Mouse (Mus musculus) neutrophil, adult 5-6 weeks (primary cell): ENCODE results near the gene Gng3. TPM values are rescaled to one million over a fixed set of nuclear protein-coding genes. Genes with fewer than 3 reads are reported as not detected.
"Not testable (repeated sequence)": the region's sequence is repeated elsewhere in the genome, so short reads cannot be mapped to it uniquely, and the experiment has no call there.

Experiments used
- ATAC-seq: fragments of 151-379, 151-347 bp; 2 replicates; pipeline ENCODE4 v1.8.0; 2017; ENCODE audit warnings: mild to moderate bottlenecking, moderate TSS enrichment; ENCODE audit not compliant: insufficient number of reproducible peaks, poor library complexity, low FRiP score, severe bottlenecking; ENCODE audit errors: extremely low read depth
- total RNA-seq: library from RNA; stranded (forward); fragments of 200-1000 nt; gene quantifications from 2 replicates; pipeline ENCODE4 v1.2.3, GENCODE M21; 2017

Gng3 gene
- total RNA-seq, 1 experiment from 2014 or later, result 0.23 TPM

- no peak for ATAC-seq
These were observed 11.5 kb upstream of the Gng3 start, which contains the start of gene Lrrn4cl for GRCm38 (mm10) chr19:8850402-8850901. Lrrn4cl (plus strand) TSS chr19:8850768.

DNA sequence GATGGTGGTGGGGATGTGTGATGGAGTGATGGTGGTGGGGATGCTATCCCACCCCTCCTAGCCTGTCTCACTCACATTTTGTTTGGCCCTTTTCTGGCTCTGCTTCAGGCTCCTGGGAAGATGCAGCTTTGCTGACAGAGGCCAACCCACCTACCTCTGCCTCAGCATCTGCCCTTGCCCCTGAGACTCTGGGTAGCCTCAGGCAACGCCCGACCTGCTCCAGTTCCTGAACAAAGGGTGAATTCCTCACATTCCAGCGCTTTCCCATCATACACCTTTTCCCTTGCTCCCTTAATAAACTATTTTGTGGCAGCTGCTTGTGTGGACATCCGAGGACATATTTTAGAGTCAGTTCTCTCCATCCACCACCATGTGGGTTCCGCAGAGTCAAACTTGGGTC is 9.4 kb upstream of the Gng3 start:
- ATAC-seq, result no peak

- peak; percentile 51; the same call in 1 of the 2 replicates for ATAC-seq
These were observed 5.6 kb upstream of the Gng3 start for GRCm38 (mm10) chr19:8844371-8845129.

GRCm38 (mm10) chr19:8842961-8843360 is 4.0 kb upstream of the Gng3 start:
- no peak for ATAC-seq

GRCm38 (mm10) chr19:8841012-8841411 is 2.0 kb upstream of the Gng3 start:
- no peak for ATAC-seq

DNA sequence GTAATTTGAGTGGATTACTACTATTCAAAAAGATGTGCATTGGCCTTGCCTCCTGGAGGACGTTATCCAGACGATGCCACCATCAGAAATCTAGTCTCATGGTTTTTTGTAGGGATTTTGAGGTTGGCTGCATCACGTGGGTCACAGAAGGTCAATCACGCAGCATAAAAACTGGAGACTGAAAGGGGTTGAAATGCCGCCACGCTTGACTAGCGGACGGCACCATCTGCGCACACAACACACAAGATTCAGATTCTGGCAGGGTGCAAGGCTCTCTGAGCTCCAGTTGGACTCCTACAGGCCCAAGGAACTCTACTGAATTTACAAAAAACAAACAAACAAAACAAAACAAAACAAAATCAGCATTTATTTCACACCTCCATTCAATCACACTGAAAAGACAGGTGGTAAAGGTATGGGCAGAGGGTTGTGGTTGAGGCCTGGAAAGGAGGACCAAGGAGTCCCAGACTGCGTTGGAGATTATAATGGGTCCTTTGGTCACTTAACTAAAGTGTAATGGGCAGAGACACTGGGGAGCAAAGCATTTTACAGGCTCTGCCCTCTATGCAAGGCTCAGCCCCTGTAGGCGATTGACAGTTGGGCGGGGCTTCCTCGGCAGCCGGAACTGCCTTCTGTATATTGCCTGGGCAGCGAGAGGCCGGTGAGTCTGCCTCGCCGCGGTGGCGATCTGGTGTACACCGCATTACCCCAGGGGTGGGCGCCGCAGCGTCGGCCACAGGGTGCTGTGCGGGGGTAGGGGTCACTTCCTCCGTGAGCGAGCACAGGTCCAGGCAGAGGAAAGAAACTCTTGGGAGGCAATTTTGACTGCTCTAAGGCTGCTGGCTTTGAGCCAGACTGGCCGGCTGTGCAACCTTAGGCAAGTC is 1.2 kb upstream of the Gng3 start:
- peak; percentile 48; the same call in 1 of the 2 replicates for ATAC-seq

- ATAC-seq, result no peak
These were observed 808 bp downstream of the Gng3 start for GRCm38 (mm10) chr19:8838041-8838730.

- peak; percentile 67 for ATAC-seq
These were observed 1.7 kb downstream of the Gng3 start, which contains the start of gene Bscl2 for GRCm38 (mm10) chr19:8837251-8837791. Bscl2 (plus strand) TSS chr19:8837467.

- ATAC-seq, result not testable (repeated sequence)
These were observed 2.7 kb downstream of the Gng3 start for GRCm38 (mm10) chr19:8836327-8836726.

DNA sequence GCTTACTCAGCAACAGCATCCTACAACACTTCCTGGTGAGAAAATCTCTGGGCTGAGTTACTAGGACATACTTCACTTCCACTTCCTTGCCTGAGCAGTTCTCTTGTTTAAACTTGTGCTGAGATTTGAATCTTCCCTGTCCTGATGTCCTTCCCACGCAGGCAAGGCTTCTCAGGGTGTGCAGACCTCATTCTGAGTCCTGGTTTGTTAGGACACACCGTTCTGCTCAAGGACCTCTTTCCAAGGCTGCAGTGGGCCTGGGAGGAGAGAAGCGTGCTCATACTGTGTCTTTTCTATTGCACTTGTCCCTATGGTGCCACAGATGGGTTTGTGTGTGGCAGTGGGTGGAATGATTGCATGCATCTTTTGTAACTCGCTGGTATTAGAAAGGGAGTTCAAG is 6.0 kb downstream of the Gng3 start:
- no peak for ATAC-seq

DNA sequence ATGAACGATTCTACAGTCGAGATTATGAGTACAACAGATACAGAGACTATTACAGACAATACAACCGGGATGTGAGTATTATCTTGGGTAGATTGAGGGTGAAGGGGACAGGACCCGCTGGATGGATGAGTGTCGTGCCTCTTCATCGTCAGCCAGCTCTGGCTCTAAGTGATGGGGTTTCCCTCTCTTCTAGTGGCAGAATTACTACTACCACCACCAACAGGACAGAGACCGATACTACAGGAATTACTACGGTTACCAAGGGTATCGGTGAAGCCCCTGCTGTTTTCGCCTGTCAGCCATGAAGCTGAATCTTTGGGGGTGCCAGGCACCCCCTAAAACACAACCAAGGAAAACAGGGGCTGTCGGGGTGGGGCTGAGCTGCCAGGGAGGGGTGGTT is 7.7 kb downstream of the Gng3 start:
- no peak for ATAC-seq

GRCm38 (mm10) chr19:8830664-8831063 is 8.3 kb downstream of the Gng3 start:
- no peak for ATAC-seq

DNA sequence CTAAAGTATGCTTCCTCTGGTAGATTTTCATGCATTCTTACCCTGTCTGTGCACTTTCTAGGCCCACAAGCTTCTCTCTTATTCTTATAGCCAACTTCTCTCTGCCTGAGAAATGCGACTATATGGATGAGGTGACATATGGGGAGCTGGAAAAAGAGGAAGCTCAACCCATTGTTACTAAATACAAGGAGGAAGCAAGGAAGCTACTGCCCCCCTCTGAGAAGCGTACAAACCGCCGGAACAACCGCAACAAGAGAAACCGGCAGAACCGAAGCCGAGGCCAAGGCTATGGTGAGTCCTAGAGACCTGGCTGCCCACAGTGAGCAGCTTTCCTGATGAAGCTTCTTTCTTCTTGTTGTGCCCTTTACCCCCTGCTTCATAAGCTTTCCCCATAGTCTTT is 9.3 kb downstream of the Gng3 start, which contains the start of gene AC129217.1:
AC129217.1 (plus strand) TSS at position 114 of the 400 bp plus-strand sequence.
- ATAC-seq, result peak; percentile 53; the same call in 1 of the 2 replicates

GRCm38 (mm10) chr19:8822696-8823095 is 16.3 kb downstream of the Gng3 start:
- no peak for ATAC-seq

DNA sequence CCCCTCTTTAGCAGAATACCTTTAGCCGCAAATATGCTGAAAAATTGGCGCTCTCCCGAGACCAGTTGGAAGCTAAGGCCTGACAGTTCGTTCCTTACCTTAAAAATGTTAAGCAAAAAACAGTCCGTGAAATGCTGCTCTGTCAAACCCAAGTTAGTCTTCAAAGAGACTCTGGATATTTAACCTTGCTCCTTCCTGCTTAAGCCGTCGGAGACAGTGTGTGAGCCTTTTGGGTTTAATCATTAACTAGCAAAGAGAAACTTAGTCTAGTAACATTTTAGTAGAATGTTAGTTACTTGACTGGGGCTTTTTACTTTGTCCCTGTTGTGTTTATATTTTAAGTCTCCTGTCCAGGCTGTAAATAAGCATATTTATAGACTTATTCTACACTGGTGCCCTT is 17.8 kb downstream of the Gng3 start:
- no peak for ATAC-seq

- no peak for ATAC-seq
These were observed 18.5 kb downstream of the Gng3 start for GRCm38 (mm10) chr19:8820424-8820956.

GRCm38 (mm10) chr19:8819596-8820423 is 19.2 kb downstream of the Gng3 start, which contains the start of gene Hnrnpul2:
Hnrnpul2 (plus strand) TSS chr19:8820010.
- peak; percentile 85 for ATAC-seq
